Mouse (Mus musculus) midbrain, postnatal 0 days (tissue): Measurements from ENCODE around the gene Paf1. TPM values are rescaled to one million over a fixed set of nuclear protein-coding genes. Genes with fewer than 3 reads are reported as not detected.

Experiments used
- ATAC-seq: fragments of 200-750 bp; cut with Nextera tagmentation; 2 replicates; pipeline ENCODE4 v1.8.0; 2017; ENCODE audit warnings: moderate number of reproducible peaks, mild to moderate bottlenecking, moderate TSS enrichment, moderate library complexity; ENCODE audit not compliant: low FRiP score
- DNase-seq: peaks from one replicate; pipeline ENCODE4 v3.0.0-alpha.2; 2015; ENCODE audit warnings: low spot score
- H3K27ac ChIP-seq: fragments of 300-500 bp; sonication (generic); 2 replicates; pipeline ENCODE4 v1.5.1; 2014; ENCODE audit warnings: low read depth, mild to moderate bottlenecking, low read length, mixed read lengths
- H3K27me3 ChIP-seq: fragments of 300-500 bp; sonication (generic); 2 replicates; pipeline ENCODE4 v1.6.1; 2014; ENCODE audit warnings: low read length, control low read depth, mixed read lengths; ENCODE audit not compliant: insufficient read depth
- H3K36me3 ChIP-seq: fragments of 300-500 bp; sonication (generic); 2 replicates; pipeline ENCODE4 v1.6.1; 2014; ENCODE audit warnings: low read length, control low read depth, mixed read lengths; ENCODE audit not compliant: insufficient read depth
- H3K4me1 ChIP-seq: fragments of 300-500 bp; sonication (generic); 2 replicates; pipeline ENCODE4 v1.6.1; 2014; ENCODE audit warnings: mild to moderate bottlenecking, control low read depth, antibody characterized with exemption, low read length, mixed read lengths; ENCODE audit not compliant: insufficient read depth
- H3K4me2 ChIP-seq: fragments of 300-500 bp; sonication (generic); 2 replicates; pipeline ENCODE4 v1.6.1; 2014; ENCODE audit warnings: low read depth, mild to moderate bottlenecking, low read length, mixed read lengths; ENCODE audit not compliant: poor library complexity, severe bottlenecking
- H3K4me3 ChIP-seq: fragments of 300-500 bp; sonication (generic); 2 replicates; pipeline ENCODE4 v1.5.1; 2014; ENCODE audit warnings: low read depth, mild to moderate bottlenecking, low read length, moderate library complexity
- H3K9ac ChIP-seq: fragments of 300-500 bp; sonication (generic); replicated peaks from 2 replicates; pipeline ENCODE4 v1.6.1; 2014; ENCODE audit warnings: mild to moderate bottlenecking, low read length, moderate library complexity, mixed read lengths; ENCODE audit not compliant: poor library complexity, severe bottlenecking
- H3K9me3 ChIP-seq: fragments of 300-500 bp; sonication (generic); 2 replicates; pipeline ENCODE4 v1.6.1; 2016; ENCODE audit warnings: low read length, control low read depth
- CTCF ChIP-seq: IDR thresholded peaks from 2 replicates; pipeline ENCODE4 v1.5.1; 2016; ENCODE audit warnings: antibody characterized with exemption, mild to moderate bottlenecking
- WGBS: fragments of 180-500 bp; shearing (Covaris S2); extraction: QIAGEN DNeasy Blood & Tissue Kit; methylation state at CpG from one replicate; pipeline ENCODE4 v1.1.7; 2014; 5-methylcytosine and 5-hydroxymethylcytosine counted together
- polyA plus RNA-seq: library from polyadenylated mRNA; unstranded; fragments of >200 nt; fragmentation: Nextera tagmentation; extraction: Ambion mirVana; gene quantifications from 2 replicates; pipeline ENCODE4 v1.2.1, GENCODE M21; 2015
- total RNA-seq: library from RNA; depleted of rRNA; stranded (reverse); fragments of >200 nt; gene quantifications from 2 replicates; pipeline ENCODE4 v1.2.3, GENCODE M21; 2014

Gene Paf1
- total and polyA plus RNA-seq, 2 experiments from 2014 or later: 84.2 to 89.3 TPM

GRCm38 (mm10) chr7:28436932-28437570 is 44.3 kb downstream of the Paf1 start, which contains the start of gene Gmfg:
Gene Gmfg, plus strand, starts transcription at chr7:28437447.
- Histone ChIP-seq H3K36me3 (no peaks in the 10 kb centered on the region), H3K27ac (peak within 1 kb of the TSS; percentile 77), H3K4me2 (peak within 1 kb of the TSS; percentile 89), H3K4me3 (peak within 1 kb of the TSS; percentile 77), H3K9ac (peak within 1 kb of the TSS; percentile 69), H3K9me3 (no peaks in the 10 kb centered on the region), H3K27me3 (no peaks in the 10 kb centered on the region), H3K4me1 (peaks cover 6% of the 10 kb centered on the region; the same call in 1 of the 2 replicates)
- peak; percentile 90 for TF ChIP-seq CTCF
- 4% methylated on average over 16 of the region's 16 CpGs for WGBS
- DNase-seq (peak; percentile 90), ATAC-seq (peak; percentile 59)

- no peak for TF ChIP-seq CTCF
- no peak overlapping the region for H3K9ac ChIP-seq
- no peaks in the 10 kb centered on the region for H3K9me3 ChIP-seq
- no peak overlapping the region for H3K4me2 ChIP-seq
- no peak overlapping the region for H3K27ac ChIP-seq
- no peak for DNase-seq
- no peaks in the 10 kb centered on the region for H3K36me3 ChIP-seq
- H3K4me3 ChIP-seq: no peak overlapping the region
- ATAC-seq: no peak
- H3K27me3 ChIP-seq: no peaks in the 10 kb centered on the region
- peaks cover 6% of the 10 kb centered on the region; the same call in 1 of the 2 replicates for H3K4me1 ChIP-seq
Measured at GRCm38 (mm10) chr7:28437964-28438363, 45.2 kb downstream of the Paf1 start.

- no peaks in the 10 kb centered on the region for H3K27me3 ChIP-seq
- no peak overlapping the region for H3K4me2 ChIP-seq
- ATAC-seq: no peak
- DNase-seq: no peak
- H3K4me1 ChIP-seq: peaks cover 6% of the 10 kb centered on the region; the same call in 1 of the 2 replicates
- no peak overlapping the region for H3K9ac ChIP-seq
- H3K9me3 ChIP-seq: no peaks in the 10 kb centered on the region
- H3K36me3 ChIP-seq: no peaks in the 10 kb centered on the region
- H3K4me3 ChIP-seq: no peak overlapping the region
- no peak overlapping the region for H3K27ac ChIP-seq
- TF ChIP-seq CTCF: no peak
- 90% methylated on average over 2 of the region's 2 CpGs for WGBS
Measured at GRCm38 (mm10) chr7:28438771-28439170, 46.0 kb downstream of the Paf1 start.

GRCm38 (mm10) chr7:28440739-28441138 is 48.0 kb downstream of the Paf1 start:
- TF ChIP-seq CTCF: no peak; the same call in 1 of the 2 replicates
- Histone ChIP-seq H3K4me3 (no peak overlapping the region), H3K36me3 (no peaks in the 10 kb centered on the region), H3K27ac (no peak overlapping the region), H3K9me3 (no peaks in the 10 kb centered on the region), H3K4me1 (no peaks in the 10 kb centered on the region), H3K4me2 (no peak overlapping the region), H3K9ac (no peak overlapping the region), H3K27me3 (no peaks in the 10 kb centered on the region)
- no peak for DNase-seq
- ATAC-seq: no peak
- WGBS: 57% methylated on average over 2 of the region's 2 CpGs

GRCm38 (mm10) chr7:28441776-28442485 is 49.2 kb downstream of the Paf1 start:
- Histone ChIP-seq H3K27ac (no peak overlapping the region), H3K4me1 (no peaks in the 10 kb centered on the region), H3K27me3 (no peaks in the 10 kb centered on the region), H3K9me3 (no peaks in the 10 kb centered on the region), H3K9ac (no peak overlapping the region), H3K4me2 (no peak overlapping the region), H3K4me3 (no peak overlapping the region), H3K36me3 (no peaks in the 10 kb centered on the region)
- WGBS: 85% methylated on average over 12 of the region's 14 CpGs
- DNase-seq (no peak), ATAC-seq (no peak)
- no peak for TF ChIP-seq CTCF

- Histone ChIP-seq H3K4me3 (no peak overlapping the region), H3K27ac (no peak overlapping the region), H3K36me3 (no peaks in the 10 kb centered on the region), H3K27me3 (no peaks in the 10 kb centered on the region), H3K9me3 (no peaks in the 10 kb centered on the region), H3K4me2 (no peak overlapping the region), H3K4me1 (peaks cover 4% of the 10 kb centered on the region; the same call in 1 of the 2 replicates), H3K9ac (no peak overlapping the region)
- no peak for DNase-seq
- no peak for ATAC-seq
- no peak for TF ChIP-seq CTCF
- WGBS: 30% methylated on average over 4 of the region's 4 CpGs
Measured at GRCm38 (mm10) chr7:28442688-28443087, 49.9 kb downstream of the Paf1 start.
